Mouse (Mus musculus): Measurements from ENCODE around the gene Hist1h4j.
"Not testable (repeated sequence)": the region's sequence is repeated elsewhere in the genome, so short reads cannot be mapped to it uniquely, and the experiment has no call there.

Gene Hist1h4j

GRCm38 (mm10) chr13:21779767-21780731 is 45.2 kb downstream of the Hist1h4j start, which contains the start of gene Hist1h1b:
Gene Hist1h1b, minus strand, starts transcription at chr13:21780625.
- peak; percentile 66 for ATAC-seq (ENCODE audit: low TSS enrichment)

- ATAC-seq (ENCODE audit: low TSS enrichment): no peak
Measured at GRCm38 (mm10) chr13:21781021-21781555, 46.2 kb downstream of the Hist1h4j start.

- ATAC-seq (ENCODE audit: low TSS enrichment): no peak
Measured at GRCm38 (mm10) chr13:21781639-21782038, 46.8 kb downstream of the Hist1h4j start.

- ATAC-seq (ENCODE audit: low TSS enrichment): not testable (repeated sequence)
Measured at GRCm38 (mm10) chr13:21782361-21783254, 47.7 kb downstream of the Hist1h4j start.

GRCm38 (mm10) chr13:21783255-21783617 is 48.4 kb downstream of the Hist1h4j start, which contains the start of gene Hist1h3i:
Gene Hist1h3i, minus strand, starts transcription at chr13:21783370.
- ATAC-seq (ENCODE audit: low TSS enrichment): peak; percentile 75

- ATAC-seq (ENCODE audit: low TSS enrichment): no peak
Measured at GRCm38 (mm10) chr13:21783734-21784161, 48.9 kb downstream of the Hist1h4j start.

GRCm38 (mm10) chr13:21784311-21784710 is 49.4 kb downstream of the Hist1h4j start:
- ATAC-seq (ENCODE audit: low TSS enrichment): no peak

Data from frontal cortex, adult (tissue).